Mouse (Mus musculus): ENCODE measurements around the gene Styx.
A peak's percentile ranks its signal among the peaks of the same experiment; 100 is the strongest.

Styx gene

GRCm38 (mm10) chr14:45350931-45351859 is at the start of gene Styx:
TSS of gene Styx (plus strand) at chr14:45351093.
- DNase-seq = peak; percentile 96 to 98

GRCm38 (mm10) chr14:45303939-45304338 is 47.0 kb upstream of the Styx start:
- no peak for DNase-seq

- no peak for DNase-seq
These were observed 46.5 kb upstream of the Styx start for GRCm38 (mm10) chr14:45304389-45304788.

- DNase-seq = no peak
These were observed 45.0 kb upstream of the Styx start for GRCm38 (mm10) chr14:45305852-45306251.

- DNase-seq = no peak
These were observed 43.1 kb upstream of the Styx start for GRCm38 (mm10) chr14:45307630-45308328.

- peak; percentile 19 to 57 for DNase-seq
These were observed 41.2 kb upstream of the Styx start for GRCm38 (mm10) chr14:45309646-45310045.

GRCm38 (mm10) chr14:45310101-45310500 is 40.8 kb upstream of the Styx start:
- no peak for DNase-seq

GRCm38 (mm10) chr14:45316927-45317326 is 34.0 kb upstream of the Styx start:
- DNase-seq = no peak

- DNase-seq = peak in 1 of 2 experiments; percentile 19
These were observed 32.9 kb upstream of the Styx start for GRCm38 (mm10) chr14:45317921-45318411.

- peak; percentile 80 to 91 for DNase-seq
These were observed 32.3 kb upstream of the Styx start, which contains the start of gene Ero1l for GRCm38 (mm10) chr14:45318426-45319236. TSS of gene Ero1l (minus strand) at chr14:45318771.

GRCm38 (mm10) chr14:45319237-45319610 is 31.7 kb upstream of the Styx start:
- no peak for DNase-seq

GRCm38 (mm10) chr14:45320111-45320510 is 30.8 kb upstream of the Styx start:
- no peak for DNase-seq

GRCm38 (mm10) chr14:45321067-45321466 is 29.8 kb upstream of the Styx start:
- DNase-seq = no peak

- no peak for DNase-seq
These were observed 29.3 kb upstream of the Styx start for GRCm38 (mm10) chr14:45321622-45322021.

GRCm38 (mm10) chr14:45322450-45322849 is 28.4 kb upstream of the Styx start:
- DNase-seq = no peak

- no peak for DNase-seq
These were observed 27.6 kb upstream of the Styx start for GRCm38 (mm10) chr14:45323320-45323719.

- peak in 1 of 2 experiments; percentile 7 for DNase-seq
These were observed 25.4 kb upstream of the Styx start for GRCm38 (mm10) chr14:45325471-45325870.

- no peak for DNase-seq
These were observed 22.7 kb upstream of the Styx start for GRCm38 (mm10) chr14:45328072-45328713.

- DNase-seq = peak in 1 of 2 experiments; percentile 10
These were observed 21.8 kb upstream of the Styx start for GRCm38 (mm10) chr14:45329018-45329588.

- peak; percentile 92 to 95 for DNase-seq
These were observed 21.2 kb upstream of the Styx start, which contains the start of gene Psmc6 for GRCm38 (mm10) chr14:45329589-45330181. TSS of gene Psmc6 (plus strand) at chr14:45329788.
